ENCODE assay signal across 9 mouse cellular contexts in the genomic region with DNA sequence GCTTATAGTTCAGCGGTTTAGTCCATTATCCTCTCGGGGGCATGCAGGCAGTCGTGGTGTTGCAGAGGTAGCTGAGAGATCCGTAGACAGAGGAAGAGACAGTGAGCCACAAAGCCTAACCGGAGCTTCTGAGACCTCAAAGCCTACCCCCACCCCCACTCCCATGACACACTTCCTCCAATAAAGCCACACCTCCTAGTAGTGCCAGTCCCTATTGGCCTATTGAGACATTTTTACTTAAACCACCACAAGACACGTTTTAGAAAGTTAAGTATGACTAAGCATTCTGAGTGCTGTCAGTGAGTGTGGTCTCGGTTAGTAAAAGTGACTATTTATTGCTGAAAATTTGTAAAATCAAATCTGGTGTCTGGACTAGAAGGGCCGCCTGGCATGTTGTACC.
DNase-seq lines count a peak whose midpoint lies in the region; TF ChIP-seq lines count a peak whose summit lies in the region.
"Had no signal": no experiment of that assay in that cellular context is flagged by ENCODE, and none has a peak within 500 bp of the region (broad histone marks: within the 10 kb centered on the region; RNA-seq: fewer than 3 reads in every experiment).

No protein-coding gene starts in this region.

- peak; percentile 58 for DNase-seq in heart, adult 11 months
- no peak for DNase-seq in heart, postnatal 4 days
- peak; percentile 39 for DNase-seq in liver
- DNase-seq in thymus, postnatal 0 days (ENCODE audit: low spot score) = peak; percentile 92
- DNase-seq in cerebellum, adult 2 months = no peak
- DNase-seq in ovary, postnatal 36 days (ENCODE audit: low spot score) = no peak
- DNase-seq in left cerebral cortex, adult 11 months (ENCODE audit: low spot score) = no peak

- TF ChIP-seq POLR2A in cerebellum, adult 2 months (IDR thresholded peaks at IDR 0.05; ENCODE audit: borderline replicate concordance, insufficient read depth, low read length) = no peak

- 92% methylated on average over 8 of the region's 8 CpGs for WGBS in cerebellum, adult 2 months

- H3K36me3 ChIP-seq in megakaryocyte, embryonic 14.5 days (replicated peaks; ENCODE audit: low read length) = no peaks in the 10 kb centered on the region
- H3K36me3 ChIP-seq: hindbrain, embryonic 13.5 days had no signal

- H3K4me3 ChIP-seq in megakaryocyte, embryonic 14.5 days (replicated peaks) = peak overlapping the region; percentile 84
- no peak overlapping the region for H3K4me3 ChIP-seq in cerebellum, adult 2 months (replicated peaks; ENCODE audit: insufficient read depth, low read depth, low read length)
- H3K4me3 ChIP-seq: hindbrain, embryonic 13.5 days had no signal

- no peaks in the 10 kb centered on the region for H3K9me3 ChIP-seq in megakaryocyte, embryonic 14.5 days
- H3K9me3 ChIP-seq: hindbrain, embryonic 13.5 days had no signal

- no peaks in the 10 kb centered on the region for H3K27me3 ChIP-seq in megakaryocyte, embryonic 14.5 days (replicated peaks)
- no peaks in the 10 kb centered on the region for H3K27me3 ChIP-seq in cerebellum, adult 2 months (ENCODE audit: control insufficient read depth, insufficient read depth, low read length)
- H3K27me3 ChIP-seq: hindbrain, embryonic 13.5 days had no signal

- no peak overlapping the region for H3K27ac ChIP-seq in cerebellum, adult 2 months (ENCODE audit: insufficient read depth, low read length)
- H3K27ac ChIP-seq: hindbrain, embryonic 13.5 days had no signal

- no peak for TF ChIP-seq CTCF in cerebellum, adult 2 months (IDR thresholded peaks at IDR 0.05; ENCODE audit: borderline replicate concordance, insufficient read depth, low read depth, low read length)

- H3K4me1 ChIP-seq in megakaryocyte, embryonic 14.5 days = peaks cover 46% of the 10 kb centered on the region
- H3K4me1 ChIP-seq in cerebellum, adult 2 months (ENCODE audit: control insufficient read depth, insufficient read depth, low read length) = peaks cover 15% of the 10 kb centered on the region

Comparison
In these comparisons a context has a peak if more than half of its experiments do, and no peak if none do; other contexts are left out.
1. DNase-seq: peak in heart, adult 11 months (single experiment), liver (single experiment) and thymus, postnatal 0 days (single experiment); none in heart, postnatal 4 days (single experiment), cerebellum, adult 2 months (0 of 2), ovary, postnatal 36 days (single experiment) and left cerebral cortex, adult 11 months (single experiment).